Mouse (Mus musculus) olfactory bulb, adult 2 months (tissue): ENCODE results near the gene Tstd2.

Source experiments
- CTCF ChIP-seq: fragments of 200-500 bp; IDR thresholded peaks from 2 replicates; pipeline ENCODE4 v1.5.1; 2012; ENCODE audit warnings: low read depth, mild to moderate bottlenecking, low read length, moderate library complexity; ENCODE audit not compliant: insufficient read depth
- POLR2A ChIP-seq: fragments of 200-500 bp; IDR thresholded peaks from 2 replicates; pipeline ENCODE4 v1.6.1; 2012; ENCODE audit warnings: mild to moderate bottlenecking, low read depth, low read length, moderate library complexity; ENCODE audit not compliant: insufficient read depth

DNA sequence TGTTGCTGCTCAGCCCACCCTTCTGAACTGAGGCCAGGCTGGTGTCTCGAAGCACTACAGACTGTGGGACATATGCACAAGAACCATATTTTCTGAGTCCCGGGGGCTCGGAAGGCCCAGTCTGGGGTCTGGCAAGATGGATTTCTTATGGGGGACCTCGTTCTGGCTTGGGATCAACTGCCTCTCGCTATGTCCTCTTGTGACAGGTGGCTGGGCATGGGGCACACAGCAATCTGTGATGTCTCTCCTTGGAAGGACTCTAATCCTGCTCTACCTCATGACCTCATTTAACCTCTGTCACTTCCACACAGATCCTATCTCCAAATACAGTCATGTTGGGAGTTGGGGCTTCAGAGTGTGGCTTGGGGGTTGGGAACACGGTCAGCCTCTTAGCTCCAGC lies 65.9 kb downstream of the Tstd2 start:
- TF ChIP-seq CTCF: no peak
- no peak for TF ChIP-seq POLR2A
